Mouse (Mus musculus) urinary bladder, postnatal 25 days (tissue): ENCODE measurements around the gene Olfr530.

Experiments
- DNase-seq: peaks from one replicate; pipeline ENCODE4 v3.0.0; 2022; ENCODE audit warnings: low spot score

Olfr530 gene

GRCm38 (mm10) chr7:140376231-140376630, at the start of gene Olfr530:
Olfr530 (minus strand) TSS chr7:140376331.
- no peak for DNase-seq

GRCm38 (mm10) chr7:140421539-140421938, 45.4 kb upstream of the Olfr530 start, which contains the start of gene Olfr532:
Olfr532 (minus strand) TSS chr7:140421639.
- no peak for DNase-seq

- no peak for DNase-seq
These were observed 26.7 kb upstream of the Olfr530 start, which contains the start of gene Olfr531 for GRCm38 (mm10) chr7:140402818-140403217. Olfr531 (minus strand) TSS chr7:140402918.

GRCm38 (mm10) chr7:140376911-140377310, 780 bp upstream of the Olfr530 start:
- DNase-seq, result no peak

GRCm38 (mm10) chr7:140374300-140374699, 1.8 kb downstream of the Olfr530 start:
- no peak for DNase-seq

- no peak for DNase-seq
These were observed 14.6 kb downstream of the Olfr530 start, which contains the start of gene Olfr60 for GRCm38 (mm10) chr7:140361571-140361970. Olfr60 (minus strand) TSS chr7:140361671.

GRCm38 (mm10) chr7:140333717-140334116, 42.4 kb downstream of the Olfr530 start, which contains the start of gene Olfr527:
Olfr527 (plus strand) TSS chr7:140334017.
- no peak for DNase-seq

- DNase-seq, result no peak
These were observed 46.3 kb downstream of the Olfr530 start for GRCm38 (mm10) chr7:140329766-140330304.
